Mouse (Mus musculus) ES-Bruce4 (cell line): ENCODE results near the gene Sept4.

Experiments used
- CTCF ChIP-seq: IDR thresholded peaks from one replicate; pipeline ENCODE4 v1.8.1; 2011; ENCODE audit warnings: low read depth, low read length
- EP300 ChIP-seq: IDR thresholded peaks from 2 replicates; pipeline ENCODE4 v1.6.1; 2011; ENCODE audit warnings: low read depth, low read length; ENCODE audit not compliant: insufficient read depth

DNA sequence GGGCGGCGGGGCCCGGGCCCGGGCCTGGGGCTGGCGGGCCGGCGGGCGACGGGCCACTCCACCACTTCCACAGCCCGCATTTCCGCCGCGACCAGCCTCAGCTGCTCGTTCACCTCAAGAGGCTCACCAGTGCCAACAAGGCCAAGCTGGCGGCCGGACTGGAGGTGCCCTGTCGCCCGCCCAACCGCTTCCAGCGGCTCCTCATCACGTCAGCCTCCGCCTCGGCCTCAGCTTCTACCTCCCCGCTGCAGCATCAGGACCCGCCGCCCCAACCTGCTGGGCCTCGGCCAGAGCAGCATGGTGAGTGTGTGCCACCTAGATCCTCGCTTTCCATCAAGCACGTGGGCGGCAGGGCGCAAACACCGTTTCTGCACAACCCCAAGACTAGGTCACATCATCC lies 48.9 kb downstream of the Sept4 start:
- TF ChIP-seq EP300: no peak
- TF ChIP-seq CTCF: no peak
